Mouse (Mus musculus) CH12.LX (cell line): ENCODE results near the gene Rhof. TPM values are rescaled to one million over a fixed set of nuclear protein-coding genes. Genes with fewer than 3 reads are reported as not detected.
A peak's percentile ranks its signal among the peaks of the same experiment; 100 is the strongest.

Experiments
- DNase-seq: peaks from one replicate; pipeline ENCODE4 v3.0.0-alpha.2; 2013; ENCODE audit errors: extremely low read depth
- H3K27ac ChIP-seq: 2 replicates; pipeline ENCODE4 v1.5.1; 2012; ENCODE audit warnings: low read depth, mild to moderate bottlenecking, control low read depth, moderate library complexity; ENCODE audit not compliant: insufficient read depth
- H3K27me3 ChIP-seq: replicated peaks from 2 replicates; pipeline ENCODE3; 2012; ENCODE audit warnings: inconsistent platforms
- H3K36me3 ChIP-seq, 2 experiments: replicated peaks in 1 of 2; 2 replicates each; pipeline versions ENCODE3 to v1.6.1; 2012; ENCODE audit warnings: inconsistent platforms in 1 of 2, low read length in 1 of 2, mild to moderate bottlenecking in 1 of 2, mixed read lengths in 1 of 2, moderate library complexity in 1 of 2; ENCODE audit not compliant: control insufficient read depth in 1 of 2, insufficient read depth in 1 of 2
- H3K4me1 ChIP-seq, 2 experiments: 2 replicates each; pipeline ENCODE4 v1.6.1; 2012; ENCODE audit warnings: inconsistent platforms in 1 of 2, moderate library complexity in 1 of 2; ENCODE audit not compliant: insufficient read depth in 2 of 2, control insufficient read depth in 1 of 2
- H3K4me2 ChIP-seq: 2 replicates; pipeline ENCODE4 v1.6.1; 2012; ENCODE audit warnings: low read depth, mild to moderate bottlenecking, control low read depth; ENCODE audit not compliant: poor library complexity, insufficient read depth, severe bottlenecking
- H3K4me3 ChIP-seq, 3 experiments: fragments of 150-350 bp in 1 of 3; sonication (generic) in 1 of 3; replicated peaks in 1 of 3; 2 replicates each; pipeline versions ENCODE3 to v1.5.1; 2011 to 2012; ENCODE audit warnings: low read depth in 2 of 3, low read length in 2 of 3, mild to moderate bottlenecking in 2 of 3, moderate library complexity in 2 of 3, control low read depth in 1 of 3, improper control_type of control experiment in 1 of 3, inconsistent platforms in 1 of 3, mixed read lengths in 1 of 3; ENCODE audit not compliant: poor library complexity in 1 of 3
- H3K79me2 ChIP-seq: replicated peaks from 2 replicates; pipeline ENCODE4 v1.6.1; 2012; ENCODE audit warnings: mild to moderate bottlenecking, moderate library complexity; ENCODE audit not compliant: control insufficient read depth, poor library complexity, insufficient read depth, severe bottlenecking; ENCODE audit errors: extremely low read depth
- H3K9ac ChIP-seq: 2 replicates; pipeline ENCODE4 v1.6.1; 2012; ENCODE audit warnings: low read depth, mild to moderate bottlenecking, control low read depth, moderate library complexity; ENCODE audit not compliant: insufficient read depth
- H3K9me3 ChIP-seq: replicated peaks from 2 replicates; pipeline ENCODE3; 2012; ENCODE audit warnings: low read length, inconsistent platforms, mixed read lengths
- CHD1 ChIP-seq: IDR thresholded peaks from 2 replicates; pipeline ENCODE4 v1.6.1; 2012; ENCODE audit warnings: low read depth, low read length, improper control_type of control experiment, inconsistent platforms
- CHD2 ChIP-seq: IDR thresholded peaks from 2 replicates; pipeline ENCODE4 v1.6.1; 2011; ENCODE audit warnings: low read length, improper control_type of control experiment
- ELF1 ChIP-seq: IDR thresholded peaks from 2 replicates; pipeline ENCODE4 v1.6.1; 2014; ENCODE audit warnings: low read depth, mild to moderate bottlenecking, inconsistent platforms, low read length, improper control_type of control experiment
- GABPA ChIP-seq: IDR thresholded peaks from 2 replicates; pipeline ENCODE4 v1.6.1; 2012; ENCODE audit warnings: low read depth, low read length, improper control_type of control experiment, inconsistent platforms; ENCODE audit not compliant: insufficient replicate concordance
- HCFC1 ChIP-seq: IDR thresholded peaks from 2 replicates; pipeline ENCODE4 v1.6.1; 2012; ENCODE audit warnings: low read depth, mild to moderate bottlenecking, inconsistent platforms, low read length, improper control_type of control experiment
- JUN ChIP-seq: IDR thresholded peaks from 2 replicates; pipeline ENCODE4 v1.6.1; 2011; ENCODE audit warnings: low read depth, mild to moderate bottlenecking, low read length, improper control_type of control experiment, moderate library complexity; ENCODE audit not compliant: insufficient read depth
- KAT2A ChIP-seq: IDR thresholded peaks from 2 replicates; pipeline ENCODE4 v1.6.1; 2012; ENCODE audit warnings: low read length, improper control_type of control experiment, inconsistent platforms; ENCODE audit not compliant: insufficient replicate concordance
- MAFK ChIP-seq: IDR thresholded peaks from 2 replicates; pipeline ENCODE4 v1.6.1; 2011; ENCODE audit warnings: low read length, improper control_type of control experiment; ENCODE audit not compliant: insufficient replicate concordance
- MAX ChIP-seq: IDR thresholded peaks from 2 replicates; pipeline ENCODE4 v1.6.1; 2011; ENCODE audit warnings: low read length, improper control_type of control experiment
- MAZ ChIP-seq: IDR thresholded peaks from 2 replicates; pipeline ENCODE4 v1.6.1; 2012; ENCODE audit warnings: low read depth, mild to moderate bottlenecking, inconsistent platforms, low read length, improper control_type of control experiment, moderate library complexity
- MEF2A ChIP-seq: IDR thresholded peaks from 2 replicates; pipeline ENCODE4 v1.6.1; 2014; ENCODE audit warnings: low read depth, mild to moderate bottlenecking, inconsistent platforms, low read length, improper control_type of control experiment, borderline replicate concordance
- MXI1 ChIP-seq: IDR thresholded peaks from 2 replicates; pipeline ENCODE4 v1.6.1; 2011; ENCODE audit warnings: mild to moderate bottlenecking, low read depth, low read length, improper control_type of control experiment
- MYC ChIP-seq: IDR thresholded peaks from 2 replicates; pipeline ENCODE4 v1.6.1; 2011; ENCODE audit warnings: low read depth, mild to moderate bottlenecking, improper control_type of control experiment, low read length
- NELFE ChIP-seq: IDR thresholded peaks from 2 replicates; pipeline ENCODE4 v1.6.1; 2011; ENCODE audit warnings: low read depth, low read length, improper control_type of control experiment
- NRF1 ChIP-seq: IDR thresholded peaks from 2 replicates; pipeline ENCODE4 v1.6.1; 2014; ENCODE audit warnings: low read depth, mild to moderate bottlenecking, inconsistent platforms, low read length, improper control_type of control experiment, moderate library complexity
- POLR2A ChIP-seq: IDR thresholded peaks from 2 replicates; pipeline ENCODE4 v1.6.1; 2011; ENCODE audit warnings: low read depth, mild to moderate bottlenecking, improper control_type of control experiment, low read length
- TBP ChIP-seq: conservative IDR thresholded peaks from 2 replicates; pipeline ENCODE4 v1.6.1; 2011; ENCODE audit warnings: low read depth, low read length, improper control_type of control experiment
- TCF12 ChIP-seq: IDR thresholded peaks from 2 replicates; pipeline ENCODE4 v1.6.1; 2014; ENCODE audit warnings: low read depth, mild to moderate bottlenecking, inconsistent platforms, low read length, improper control_type of control experiment
- USF2 ChIP-seq: conservative IDR thresholded peaks from 2 replicates; pipeline ENCODE4 v1.6.1; 2011; ENCODE audit warnings: low read depth, low read length, improper control_type of control experiment
- dilution Hi-C: fragments of 300-500 bp; cut with MboI; formaldehyde crosslinking; loops from 2 replicates; pipeline ENCODE4 v1.14.3; 2020; ENCODE audit warnings: low sequenced_read_pairs; ENCODE audit not compliant: extremely low pct_unique_long_range_greater_than_20kb, extremely low pct_ligation_motif_present
- in situ Hi-C: fragments of 300-500 bp; cut with MboI; formaldehyde crosslinking; loops from 3 replicates; pipeline ENCODE4 v1.14.3; 2019; ENCODE audit warnings: low sequenced_read_pairs, low pct_ligation_motif_present, low pct_unique_long_range_greater_than_20kb, mixed read lengths
- polyA plus RNA-seq: library from polyadenylated mRNA; unstranded; fragments of >175 nt; gene quantifications from 2 replicates; pipeline ENCODE4 v1.2.1, GENCODE M21; 2012; ENCODE audit warnings: low read depth; ENCODE audit not compliant: insufficient read length
- total RNA-seq, 2 experiments: library from RNA; depleted of rRNA; stranded (reverse); fragments of 300-350 nt in 1 of 2; fragments of >200 nt in 1 of 2; gene quantifications; 2 replicates each; pipeline ENCODE4 v1.2.3; 2012 to 2014

The Rhof gene
- total and polyA plus RNA-seq, 3 experiments, result 33.6 to 56.9 (median 45.4) TPM

- H3K4me2 ChIP-seq, result peak overlapping the region; percentile 92
- no peaks in the 10 kb centered on the region for H3K27me3 ChIP-seq
- TF ChIP-seq USF2, result no peak
- TF ChIP-seq CHD1, result 0 out of 2 replicates have a peak, but pooled peaks have one; percentile 55
- peak; percentile 40; the same call in 1 of the 2 replicates for TF ChIP-seq MYC
- TF ChIP-seq JUN, result no peak
- TF ChIP-seq NELFE, result peak; percentile 41
- 0 out of 2 replicates have a peak, but pooled peaks have one; percentile 23 for TF ChIP-seq MEF2A
- TF ChIP-seq TCF12, result peak; percentile 53
- no peak for TF ChIP-seq GABPA
- 0 out of 2 replicates have a peak, but pooled peaks have one; percentile 27 for TF ChIP-seq KAT2A
- peak; percentile 47 for TF ChIP-seq POLR2A
- 0 out of 2 replicates have a peak, but pooled peaks have one; percentile 18 for TF ChIP-seq ELF1
- 0 out of 2 replicates have a peak, but pooled peaks have one; percentile 44 for TF ChIP-seq CHD2
- 0 out of 2 replicates have a peak, but pooled peaks have one; percentile 62 for TF ChIP-seq MAX
- no peak; the same call in 1 of the 2 replicates for TF ChIP-seq HCFC1
- 0 out of 2 replicates have a peak, but pooled peaks have one; percentile 47 for TF ChIP-seq TBP
- TF ChIP-seq MXI1, result peak; percentile 72
- 0 out of 2 replicates have a peak, but pooled peaks have one; percentile 51 for TF ChIP-seq MAZ
- peak; percentile 74; the same call in 1 of the 2 replicates for TF ChIP-seq MAFK
- TF ChIP-seq NRF1, result peak; percentile 35
- no peaks in the 10 kb centered on the region for H3K9me3 ChIP-seq
- H3K36me3 ChIP-seq, result peaks cover 21 to 38% of the 10 kb centered on the region in 2 experiments
- in situ Hi-C loops, result no loop called here
- H3K9ac ChIP-seq, result peak overlapping the region; percentile 100
- peaks cover 52% of the 10 kb centered on the region for H3K79me2 ChIP-seq
- dilution Hi-C loops, result no loop called here
- peak overlapping the region; percentile 63 to 86 (median 76) for H3K4me3 ChIP-seq
- H3K27ac ChIP-seq, result peak overlapping the region; percentile 99
- DNase-seq, result no peak
- H3K4me1 ChIP-seq, result peaks cover 10 to 38% of the 10 kb centered on the region in 2 experiments; a peak in 3 of 4 replicates
Observed at GRCm38 (mm10) chr5:123138953-123139721, 6.6 kb upstream of the Rhof start.
